Mouse (Mus musculus): ENCODE data around the gene Wdr61.
A peak's percentile ranks its signal among the peaks of the same experiment; 100 is the strongest.

Wdr61 gene

GRCm38 (mm10) chr9:54733921-54734638 lies at the start of gene Wdr61:
Gene Wdr61, minus strand, starts transcription at chr9:54734519.
- peak; percentile 99 for DNase-seq (ENCODE audit: low read depth, low spot score)

GRCm38 (mm10) chr9:54784003-54784402 lies 49.7 kb upstream of the Wdr61 start:
- no peak for DNase-seq (ENCODE audit: low read depth, low spot score)

GRCm38 (mm10) chr9:54782504-54782903 lies 48.2 kb upstream of the Wdr61 start:
- DNase-seq (ENCODE audit: low read depth, low spot score): no peak

GRCm38 (mm10) chr9:54779280-54779679 lies 45.0 kb upstream of the Wdr61 start:
- DNase-seq (ENCODE audit: low read depth, low spot score): no peak

- DNase-seq (ENCODE audit: low read depth, low spot score): no peak
These were observed 42.2 kb upstream of the Wdr61 start for GRCm38 (mm10) chr9:54776451-54776982.

GRCm38 (mm10) chr9:54770140-54770780 lies 35.9 kb upstream of the Wdr61 start:
- DNase-seq (ENCODE audit: low read depth, low spot score): no peak

GRCm38 (mm10) chr9:54765336-54766085 lies 31.2 kb upstream of the Wdr61 start:
- no peak for DNase-seq (ENCODE audit: low read depth, low spot score)

- no peak for DNase-seq (ENCODE audit: low read depth, low spot score)
These were observed 30.4 kb upstream of the Wdr61 start, which contains the start of gene Crabp1 for GRCm38 (mm10) chr9:54764561-54765217. Gene Crabp1, plus strand, starts transcription at chr9:54764748.

- no peak for DNase-seq (ENCODE audit: low read depth, low spot score)
These were observed 29.8 kb upstream of the Wdr61 start for GRCm38 (mm10) chr9:54764091-54764490.

GRCm38 (mm10) chr9:54759592-54759991 lies 25.3 kb upstream of the Wdr61 start:
- no peak for DNase-seq (ENCODE audit: low read depth, low spot score)

- DNase-seq (ENCODE audit: low read depth, low spot score): no peak
These were observed 18.6 kb upstream of the Wdr61 start for GRCm38 (mm10) chr9:54752944-54753295.

- DNase-seq (ENCODE audit: low read depth, low spot score): no peak
These were observed 18.1 kb upstream of the Wdr61 start for GRCm38 (mm10) chr9:54752201-54752943.

- no peak for DNase-seq (ENCODE audit: low read depth, low spot score)
These were observed 17.4 kb upstream of the Wdr61 start for GRCm38 (mm10) chr9:54751684-54752083.

- no peak for DNase-seq (ENCODE audit: low read depth, low spot score)
These were observed 16.1 kb upstream of the Wdr61 start for GRCm38 (mm10) chr9:54750215-54750981.

- no peak for DNase-seq (ENCODE audit: low read depth, low spot score)
These were observed 11.5 kb upstream of the Wdr61 start for GRCm38 (mm10) chr9:54745740-54746370.

GRCm38 (mm10) chr9:54743891-54744290 lies 9.6 kb upstream of the Wdr61 start:
- no peak for DNase-seq (ENCODE audit: low read depth, low spot score)

- DNase-seq (ENCODE audit: low read depth, low spot score): peak; percentile 20
These were observed 4.1 kb upstream of the Wdr61 start for GRCm38 (mm10) chr9:54738376-54738775.

- peak; percentile 91 for DNase-seq (ENCODE audit: low read depth, low spot score)
These were observed 2.0 kb upstream of the Wdr61 start for GRCm38 (mm10) chr9:54736284-54736701.

GRCm38 (mm10) chr9:54734639-54735252 lies 427 bp upstream of the Wdr61 start:
- DNase-seq (ENCODE audit: low read depth, low spot score): no peak
